10 mouse cellular contexts compared by ENCODE assay signal in genomic region chr1:33754965-33755735, GRCm38 (mm10). TPM values are rescaled to one million over a fixed set of nuclear protein-coding genes. Genes with fewer than 3 reads are reported as not detected.
A peak's percentile ranks its signal among the peaks of the same experiment; 100 is the strongest.
DNase-seq lines count a peak whose midpoint lies in the region; ATAC-seq lines count a peak whose summit lies in the region.
"Had no signal": no experiment of that assay in that cellular context is flagged by ENCODE, and none has a peak within 500 bp of the region (broad histone marks: within the 10 kb centered on the region; RNA-seq: fewer than 3 reads in every experiment).

No protein-coding gene starts in this region.

- no peaks in the 10 kb centered on the region for H3K36me3 ChIP-seq in forebrain, embryonic 14.5 days (ENCODE audit: control insufficient read depth, insufficient read depth, low read length)
- H3K36me3 ChIP-seq in forebrain, embryonic 11.5 days (ENCODE audit: control insufficient read depth, insufficient read depth, low read length) = no peaks in the 10 kb centered on the region

- no peaks in the 10 kb centered on the region for H3K27me3 ChIP-seq in forebrain, embryonic 14.5 days (replicated peaks; ENCODE audit: control insufficient read depth, insufficient read depth, low read length)
- no peaks in the 10 kb centered on the region for H3K27me3 ChIP-seq in forebrain, embryonic 11.5 days (ENCODE audit: control insufficient read depth, insufficient read depth, low read length)
- H3K27me3 ChIP-seq: midbrain, embryonic 13.5 days had no signal

- no peak overlapping the region for H3K9ac ChIP-seq in forebrain, embryonic 14.5 days (ENCODE audit: low read length)
- no peak overlapping the region for H3K9ac ChIP-seq in forebrain, embryonic 11.5 days (ENCODE audit: low read length)
- H3K9ac ChIP-seq: midbrain, embryonic 13.5 days had no signal

- 64% methylated on average over 21 of the region's 21 CpGs for WGBS in forebrain, embryonic 14.5 days
- 94% methylated on average over 21 of the region's 21 CpGs for WGBS in forebrain, embryonic 11.5 days

- no peak for ATAC-seq in forebrain, embryonic 14.5 days
- no peak for ATAC-seq in forebrain, embryonic 11.5 days (replicated peaks; ENCODE audit: low FRiP score)
- no peak for ATAC-seq in CD4-positive, CD25-positive, alpha-beta regulatory T cell, adult 4 months
- ATAC-seq: midbrain, embryonic 13.5 days had no signal

- H3K9me3 ChIP-seq in forebrain, embryonic 14.5 days (replicated peaks; ENCODE audit: control insufficient read depth, low read length) = no peaks in the 10 kb centered on the region
- H3K9me3 ChIP-seq in forebrain, embryonic 11.5 days (ENCODE audit: control insufficient read depth, low read length) = no peaks in the 10 kb centered on the region
- H3K9me3 ChIP-seq: midbrain, embryonic 13.5 days had no signal

- DNase-seq in forebrain, embryonic 14.5 days (ENCODE audit: low spot score) = peak; percentile 46
- DNase-seq in forebrain, embryonic 11.5 days (ENCODE audit: low spot score) = no peak
- peak; percentile 38 for DNase-seq in spleen, adult 12 weeks (ENCODE audit: low spot score)
- no peak for DNase-seq in spleen, adult 18-20 months
- DNase-seq in kidney, postnatal 25 days = peak; percentile 83 to 89
- DNase-seq in yolk sac, embryonic 10.5 days (ENCODE audit: low spot score) = peak; percentile 84
- no peak for DNase-seq in ovary, postnatal 36 days (ENCODE audit: low spot score)
- DNase-seq: embryo, embryonic 11 days had no signal

- H3K4me1 ChIP-seq in forebrain, embryonic 14.5 days (ENCODE audit: control insufficient read depth, insufficient read depth, low read length) = peaks cover 10% of the 10 kb centered on the region; the same call in 1 of the 2 replicates
- peaks cover 7% of the 10 kb centered on the region; the same call in 1 of the 2 replicates for H3K4me1 ChIP-seq in forebrain, embryonic 11.5 days (replicated peaks; ENCODE audit: control insufficient read depth, insufficient read depth, low read length)

- H3K4me2 ChIP-seq in forebrain, embryonic 14.5 days (ENCODE audit: low read length) = no peak overlapping the region
- no peak overlapping the region for H3K4me2 ChIP-seq in forebrain, embryonic 11.5 days (ENCODE audit: low read depth, low read length, severe bottlenecking)
- H3K4me2 ChIP-seq: midbrain, embryonic 13.5 days had no signal

- H3K4me3 ChIP-seq in forebrain, embryonic 14.5 days (ENCODE audit: low read depth, low read length) = no peak overlapping the region
- no peak overlapping the region for H3K4me3 ChIP-seq in forebrain, embryonic 11.5 days (ENCODE audit: low read depth, low read length)
- H3K4me3 ChIP-seq: midbrain, embryonic 13.5 days had no signal

- H3K27ac ChIP-seq in forebrain, embryonic 14.5 days (ENCODE audit: low read depth, low read length) = no peak overlapping the region
- H3K27ac ChIP-seq in forebrain, embryonic 11.5 days (ENCODE audit: low read depth, low read length) = no peak overlapping the region
- H3K27ac ChIP-seq: midbrain, embryonic 13.5 days had no signal

RNA-seq across cellular contexts. Expression of gene Bag2, which starts 2.4 kb away (rescaled TPM):
- polyA plus RNA-seq in forebrain, embryonic 14.5 days (2014; fragmentation: Nextera tagmentation; extraction: Ambion mirVana) = 23.9 and 28.5 TPM in 2 replicates
- polyA plus RNA-seq in forebrain, embryonic 11.5 days (2014; fragmentation: Nextera tagmentation; extraction: Ambion mirVana) = 33.9 and 34.0 TPM in 2 replicates
- polyA plus RNA-seq in CD4-positive, CD25-positive, alpha-beta regulatory T cell, adult 4 months (2017; shearing (Covaris generic)) = 1 to 10 TPM in 1 of 2 experiments, under 1 TPM in 1; 0.91 to 2.3 TPM

RNA-seq across cellular contexts. Expression of gene Rab23, which starts 35.5 kb away (rescaled TPM):
- polyA plus RNA-seq in forebrain, embryonic 14.5 days (2014; fragmentation: Nextera tagmentation; extraction: Ambion mirVana) = 23.7 and 28.2 TPM in 2 replicates
- polyA plus RNA-seq in forebrain, embryonic 11.5 days (2014; fragmentation: Nextera tagmentation; extraction: Ambion mirVana) = 27.4 and 30.2 TPM in 2 replicates
- polyA plus RNA-seq in CD4-positive, CD25-positive, alpha-beta regulatory T cell, adult 4 months (2017; shearing (Covaris generic)) = 1 to 10 TPM; 8.0 to 9.7 TPM

RNA-seq across cellular contexts. Expression of gene Zfp451, which starts 59.2 kb away (rescaled TPM):
- polyA plus RNA-seq in forebrain, embryonic 14.5 days (2014; fragmentation: Nextera tagmentation; extraction: Ambion mirVana) = 43.4 and 54.2 TPM in 2 replicates
- polyA plus RNA-seq in forebrain, embryonic 11.5 days (2014; fragmentation: Nextera tagmentation; extraction: Ambion mirVana) = 41.9 and 48.5 TPM in 2 replicates
- polyA plus RNA-seq in CD4-positive, CD25-positive, alpha-beta regulatory T cell, adult 4 months (2017; shearing (Covaris generic)) = 10 to 100 TPM; 10.9 to 12.1 TPM

Comparison
In these comparisons a context has a peak if more than half of its experiments do, and no peak if none do; other contexts are left out.
1. DNase-seq: peak in forebrain, embryonic 14.5 days (single experiment), spleen, adult 12 weeks (single experiment), kidney, postnatal 25 days (2 of 2) and yolk sac, embryonic 10.5 days (single experiment); none in forebrain, embryonic 11.5 days (single experiment), spleen, adult 18-20 months (0 of 2) and ovary, postnatal 36 days (single experiment).